Mouse (Mus musculus) small intestine, adult 2 months (tissue): ENCODE measurements around the gene Casp7.

Experiments
- CTCF ChIP-seq: fragments of 200-500 bp; IDR thresholded peaks from 2 replicates; pipeline ENCODE4 v1.5.1; 2012; ENCODE audit warnings: low read depth, mild to moderate bottlenecking, control low read depth, inconsistent platforms, low read length, moderate library complexity, mixed read lengths; ENCODE audit not compliant: insufficient replicate concordance, insufficient read length; ENCODE audit errors: extremely low read depth
- POLR2A ChIP-seq: fragments of 200-500 bp; IDR thresholded peaks from 2 replicates; pipeline ENCODE4 v1.6.1; 2012; ENCODE audit warnings: low read depth, mild to moderate bottlenecking, control low read depth, inconsistent platforms, low read length, moderate library complexity

DNA sequence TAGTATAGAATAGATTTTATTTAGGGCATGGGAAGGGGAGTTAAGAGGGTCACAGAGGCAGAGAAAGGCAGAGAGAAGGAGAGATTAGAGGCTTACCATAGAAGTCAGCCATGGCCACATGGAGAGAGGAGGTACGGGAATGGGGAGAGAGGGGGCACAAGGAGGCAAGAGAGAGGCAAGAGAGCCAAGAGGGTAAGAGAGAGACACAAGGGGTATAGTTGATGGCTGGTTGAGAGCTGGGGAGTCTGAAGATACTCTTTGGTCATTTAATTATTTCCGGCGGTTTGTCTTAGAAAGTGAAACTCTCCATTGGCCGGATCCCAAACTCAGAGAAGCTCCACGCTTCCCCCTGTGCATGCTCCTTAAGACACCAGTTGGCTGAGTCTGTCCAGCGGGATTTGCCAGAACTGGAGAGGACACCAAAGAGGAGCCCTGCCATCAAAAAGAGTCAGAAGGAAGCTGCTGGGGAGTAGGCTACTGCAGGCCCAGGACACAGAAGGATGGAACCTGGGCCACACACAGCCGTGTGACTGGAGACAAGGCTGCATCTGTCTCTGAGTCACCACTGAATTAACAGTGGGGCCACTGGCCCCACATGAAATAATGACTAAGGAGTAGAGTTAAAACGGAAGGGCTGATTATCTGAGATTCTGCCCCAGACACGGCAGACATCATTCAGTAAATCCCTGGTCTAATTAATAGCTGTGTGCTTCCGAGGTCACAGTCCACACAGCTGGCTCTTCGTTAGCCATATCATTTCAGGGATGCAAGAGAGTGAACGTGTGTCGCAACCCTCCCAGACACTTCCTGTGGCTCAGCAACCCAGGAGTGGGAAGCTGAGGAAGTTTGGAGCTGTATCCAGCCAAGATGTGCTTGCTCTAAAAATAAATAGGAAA, 88.7 kb downstream of the Casp7 start:
- TF ChIP-seq POLR2A (no peak), CTCF (no peak)
